Mouse (Mus musculus): ENCODE results near the gene Gm11214. TPM values are rescaled to one million over a fixed set of nuclear protein-coding genes. Genes with fewer than 3 reads are reported as not detected.

Gene Gm11214
- not detected in 2 replicates for polyA plus RNA-seq (2012; ENCODE audit: insufficient read depth, insufficient read length, low replicate concordance, missing spikeins)

DNA sequence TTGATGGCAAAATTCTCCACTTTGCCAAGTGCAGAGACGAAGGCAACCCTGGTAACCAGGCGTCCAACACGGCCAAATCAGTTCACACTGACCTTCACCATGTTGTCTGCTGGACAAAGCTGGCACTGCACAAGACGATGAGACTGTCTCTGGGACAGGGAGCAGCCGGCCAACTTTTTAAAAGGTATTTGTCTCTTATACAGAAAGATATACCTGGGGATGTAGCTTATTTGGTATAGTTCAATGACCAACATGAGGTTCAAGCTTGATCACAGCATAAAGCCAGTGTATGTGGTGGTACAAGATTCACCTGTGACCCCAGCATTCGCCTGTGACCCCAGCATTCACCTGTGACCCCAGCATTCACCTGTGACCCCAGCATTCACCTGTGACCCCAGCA is at the start of gene Gm11214:
Gm11214 (minus strand) TSS at position 101 of the 400 bp plus-strand sequence.
- Histone ChIP-seq H3K4me3 (ENCODE audit: insufficient read depth, low read depth, low read length) (no peak within 1 kb of the TSS), H3K27ac (ENCODE audit: insufficient read depth, low read depth, low read length) (no peak within 1 kb of the TSS), H3K4me1 (ENCODE audit: control insufficient read depth, insufficient read depth, low read length) (no peaks in the 10 kb centered on the region)
- WGBS: 95% methylated on average over 6 of the region's 6 CpGs
- no peak for TF ChIP-seq CTCF (IDR thresholded peaks at IDR 0.05; ENCODE audit: insufficient read depth, low read depth, low read length)

GRCm38 (mm10) chr4:63711886-63712285 is 48.7 kb upstream of the Gm11214 start:
- no peak overlapping the region for H3K4me3 ChIP-seq (ENCODE audit: insufficient read depth, low read depth, low read length)
- WGBS: 96% methylated on average over 5 of the region's 5 CpGs
- TF ChIP-seq CTCF (IDR thresholded peaks at IDR 0.05; ENCODE audit: insufficient read depth, low read depth, low read length) (no peak), POLR2A (IDR thresholded peaks at IDR 0.05; ENCODE audit: insufficient read depth, low read depth, low read length) (no peak)
- H3K27ac ChIP-seq (ENCODE audit: insufficient read depth, low read depth, low read length): no peak overlapping the region
- no peaks in the 10 kb centered on the region for H3K4me1 ChIP-seq (ENCODE audit: control insufficient read depth, insufficient read depth, low read length)

DNA sequence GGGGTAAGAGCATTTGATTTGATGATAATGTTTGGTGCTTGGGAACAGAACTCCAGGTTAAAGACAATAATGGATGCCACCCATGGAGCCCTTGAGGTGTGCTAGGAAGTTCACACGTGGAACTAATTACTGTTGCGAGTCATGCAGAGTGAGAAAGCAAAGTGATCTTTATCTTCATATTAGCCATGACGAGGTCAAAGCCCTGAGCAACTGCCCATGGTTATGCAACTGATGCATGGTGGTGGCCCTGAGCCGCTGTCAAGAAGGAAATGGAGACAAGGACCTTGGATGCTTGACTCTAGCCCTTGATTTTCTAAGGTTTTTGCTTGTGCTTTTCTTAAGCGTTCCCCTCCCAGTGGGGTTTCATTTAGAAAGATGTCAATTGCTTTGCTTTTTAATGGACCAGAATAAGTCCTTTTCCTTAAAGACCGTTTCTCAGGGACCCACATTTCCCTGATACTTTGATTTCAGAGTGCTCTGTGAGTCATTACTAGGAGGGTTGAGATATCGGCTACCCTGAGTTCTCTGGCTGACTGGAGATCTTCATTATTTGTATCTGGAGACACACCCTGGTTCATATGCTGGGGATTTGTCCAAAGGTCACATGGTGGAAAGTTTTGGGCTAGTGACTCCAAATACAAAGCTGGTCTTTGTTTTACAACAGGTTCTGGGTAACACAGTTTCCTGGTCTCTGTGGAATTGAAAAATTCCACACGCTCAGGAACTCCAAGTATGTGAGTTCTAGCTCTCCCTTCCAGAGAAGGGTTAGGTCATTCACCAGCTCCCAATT is 47.4 kb upstream of the Gm11214 start:
- Histone ChIP-seq H3K4me3 (ENCODE audit: insufficient read depth, low read depth, low read length) (no peak overlapping the region), H3K27ac (ENCODE audit: insufficient read depth, low read depth, low read length) (no peak overlapping the region), H3K4me1 (ENCODE audit: control insufficient read depth, insufficient read depth, low read length) (0 out of 2 replicates have a peak, but pooled peaks cover 2% of the 10 kb centered on the region)
- no peak for TF ChIP-seq POLR2A (IDR thresholded peaks at IDR 0.05; ENCODE audit: insufficient read depth, low read depth, low read length)
- WGBS: 79% methylated on average over 8 of the region's 8 CpGs

DNA sequence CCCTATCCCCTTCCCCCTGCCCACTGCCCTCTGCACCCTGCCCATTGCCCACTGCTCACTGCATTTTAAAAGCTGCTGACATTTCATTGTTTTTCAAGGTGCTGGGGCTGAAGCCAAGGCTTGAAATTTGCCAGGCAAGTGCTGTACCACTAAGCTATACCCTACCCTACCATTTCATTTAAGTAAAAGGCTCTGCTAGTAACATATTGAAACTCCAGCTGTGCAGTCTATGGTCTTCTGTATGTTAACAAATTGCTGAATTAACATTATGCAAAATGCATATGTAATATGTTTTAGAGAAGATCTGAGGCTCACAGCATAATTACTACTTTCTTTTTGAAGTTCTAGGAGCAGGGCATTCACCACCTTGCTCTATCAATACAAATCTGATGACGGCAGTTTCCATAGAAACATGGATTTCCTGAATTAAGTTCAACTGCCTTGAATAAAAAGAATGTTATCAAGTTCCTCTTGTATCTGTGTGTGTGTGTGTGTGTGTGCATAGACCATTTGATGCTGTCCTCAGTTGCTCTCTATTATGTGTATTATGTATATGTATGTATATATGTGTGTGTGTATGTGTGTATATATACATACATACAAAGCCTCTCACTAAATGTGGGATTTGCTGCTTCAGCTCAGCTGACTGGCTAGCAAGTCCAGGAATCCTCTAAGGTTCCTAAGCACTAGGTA is 43.2 kb upstream of the Gm11214 start:
- TF ChIP-seq POLR2A (IDR thresholded peaks at IDR 0.05; ENCODE audit: insufficient read depth, low read depth, low read length) (no peak), CTCF (IDR thresholded peaks at IDR 0.05; ENCODE audit: insufficient read depth, low read depth, low read length) (no peak)
- WGBS: 48% methylated on average over 1 of the region's 1 CpGs

GRCm38 (mm10) chr4:63704232-63704631 is 41.1 kb upstream of the Gm11214 start:
- 87% methylated on average over 5 of the region's 5 CpGs for WGBS
- no peak for TF ChIP-seq CTCF (IDR thresholded peaks at IDR 0.05; ENCODE audit: insufficient read depth, low read depth, low read length)
- no peak for TF ChIP-seq POLR2A (IDR thresholded peaks at IDR 0.05; ENCODE audit: insufficient read depth, low read depth, low read length)
- H3K4me1 ChIP-seq (ENCODE audit: control insufficient read depth, insufficient read depth, low read length): 0 out of 2 replicates have a peak, but pooled peaks cover 2% of the 10 kb centered on the region
- H3K27ac ChIP-seq (ENCODE audit: insufficient read depth, low read depth, low read length): no peak overlapping the region
- no peak overlapping the region for H3K4me3 ChIP-seq (ENCODE audit: insufficient read depth, low read depth, low read length)

More for the DNA sequence above, 43.2 kb upstream of the Gm11214 start:
- no peak overlapping the region for H3K27ac ChIP-seq (ENCODE audit: insufficient read depth, low read depth, low read length)
- H3K4me1 ChIP-seq (ENCODE audit: control insufficient read depth, insufficient read depth, low read length): 0 out of 2 replicates have a peak, but pooled peaks cover 2% of the 10 kb centered on the region
- no peak overlapping the region for H3K4me3 ChIP-seq (ENCODE audit: insufficient read depth, low read depth, low read length)

- WGBS: 95% methylated on average over 2 of the region's 2 CpGs
- TF ChIP-seq CTCF (IDR thresholded peaks at IDR 0.05; ENCODE audit: insufficient read depth, low read depth, low read length): no peak
- no peak for TF ChIP-seq POLR2A (IDR thresholded peaks at IDR 0.05; ENCODE audit: insufficient read depth, low read depth, low read length)
- no peak overlapping the region for H3K27ac ChIP-seq (ENCODE audit: insufficient read depth, low read depth, low read length)
Observed at GRCm38 (mm10) chr4:63703686-63704085, 40.5 kb upstream of the Gm11214 start.

DNA sequence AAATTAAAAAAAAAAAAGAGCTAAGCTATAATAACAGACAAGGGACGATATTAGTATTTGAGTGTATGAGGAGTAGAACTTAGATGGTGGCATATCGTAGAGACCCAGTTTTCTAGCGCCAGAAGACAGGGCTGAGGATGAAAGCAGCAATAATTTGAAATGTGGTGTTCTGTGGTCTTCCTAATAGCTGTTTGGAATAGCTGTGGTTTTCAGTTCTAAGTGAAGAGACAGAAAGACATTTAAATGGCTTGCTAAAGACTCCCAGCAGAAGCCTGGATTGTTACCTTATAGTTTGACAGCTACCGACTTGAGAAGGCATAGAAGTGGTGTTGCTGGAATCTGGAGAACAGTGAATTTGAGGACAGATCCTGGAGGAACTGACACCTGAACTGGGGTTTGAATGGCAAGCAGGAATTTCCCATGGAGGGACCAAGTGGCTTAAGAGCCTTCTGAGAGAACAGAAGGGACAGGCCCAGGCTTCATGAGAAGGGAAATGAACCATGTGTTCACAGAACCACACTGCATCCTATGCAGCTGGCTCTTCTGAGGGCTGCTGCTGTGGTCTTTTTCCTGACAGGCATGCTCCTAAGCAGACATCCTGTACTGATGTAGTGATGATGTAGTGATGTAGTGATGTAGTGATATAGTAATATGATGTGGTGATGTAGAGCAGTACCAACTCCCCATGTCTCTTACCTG is 39.0 kb upstream of the Gm11214 start:
- 92% methylated on average over 4 of the region's 4 CpGs for WGBS
- Histone ChIP-seq H3K27ac (ENCODE audit: insufficient read depth, low read depth, low read length) (no peak overlapping the region), H3K4me1 (ENCODE audit: control insufficient read depth, insufficient read depth, low read length) (0 out of 2 replicates have a peak, but pooled peaks cover 2% of the 10 kb centered on the region), H3K4me3 (ENCODE audit: insufficient read depth, low read depth, low read length) (no peak overlapping the region)
- TF ChIP-seq POLR2A (IDR thresholded peaks at IDR 0.05; ENCODE audit: insufficient read depth, low read depth, low read length) (no peak), CTCF (IDR thresholded peaks at IDR 0.05; ENCODE audit: insufficient read depth, low read depth, low read length) (no peak)

More at GRCm38 (mm10) chr4:63703686-63704085, 40.5 kb upstream of the Gm11214 start:
- Histone ChIP-seq H3K4me3 (ENCODE audit: insufficient read depth, low read depth, low read length) (no peak overlapping the region), H3K4me1 (ENCODE audit: control insufficient read depth, insufficient read depth, low read length) (0 out of 2 replicates have a peak, but pooled peaks cover 2% of the 10 kb centered on the region)

DNA sequence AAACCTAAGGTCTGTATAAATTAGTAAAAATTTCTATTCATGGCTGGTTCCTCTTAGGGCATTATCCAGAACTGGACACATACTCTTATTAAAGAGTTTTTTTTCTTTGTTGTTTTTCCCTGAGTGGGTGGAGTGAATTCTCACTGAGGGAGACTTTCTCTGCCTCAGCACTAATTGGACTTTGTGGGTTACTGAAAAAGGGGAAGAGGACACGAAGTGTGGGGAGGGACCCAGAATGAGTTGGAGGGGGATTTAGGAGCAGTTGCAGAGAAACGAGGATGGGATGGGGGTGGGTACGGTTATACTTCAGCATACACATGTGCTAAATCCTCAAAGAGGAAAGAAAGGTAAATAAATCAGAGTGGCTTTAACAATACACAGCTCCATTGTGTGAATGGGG is 36.6 kb upstream of the Gm11214 start:
- WGBS: 57% methylated on average over 3 of the region's 3 CpGs
- TF ChIP-seq CTCF (IDR thresholded peaks at IDR 0.05; ENCODE audit: insufficient read depth, low read depth, low read length) (no peak), POLR2A (IDR thresholded peaks at IDR 0.05; ENCODE audit: insufficient read depth, low read depth, low read length) (no peak)

More for the DNA sequence above, 36.6 kb upstream of the Gm11214 start:
- Histone ChIP-seq H3K4me1 (ENCODE audit: control insufficient read depth, insufficient read depth, low read length) (no peaks in the 10 kb centered on the region), H3K4me3 (ENCODE audit: insufficient read depth, low read depth, low read length) (no peak overlapping the region), H3K27ac (ENCODE audit: insufficient read depth, low read depth, low read length) (no peak overlapping the region)

All from olfactory bulb, adult 2 months (tissue).